Mouse (Mus musculus) heart, embryonic 16.5 days (tissue): Measurements from ENCODE around the gene Lrrc4b. TPM values are rescaled to one million over a fixed set of nuclear protein-coding genes. Genes with fewer than 3 reads are reported as not detected.

Source experiments
- ATAC-seq: fragments of 200-750 bp; cut with Nextera tagmentation; replicated peaks from 2 replicates; pipeline ENCODE4 v1.8.0; 2017; ENCODE audit warnings: moderate number of reproducible peaks; ENCODE audit not compliant: insufficient read depth, low FRiP score; ENCODE audit errors: extremely low read depth
- H3K27ac ChIP-seq: fragments of 300-500 bp; sonication (generic); 2 replicates; pipeline ENCODE4 v1.5.1; 2014; ENCODE audit warnings: mild to moderate bottlenecking, low read length, control low read depth, moderate library complexity
- H3K27me3 ChIP-seq: fragments of 300-500 bp; sonication (generic); 2 replicates; pipeline ENCODE4 v1.6.1; 2014; ENCODE audit warnings: low read length, mixed read lengths; ENCODE audit not compliant: control insufficient read depth, insufficient read depth
- H3K36me3 ChIP-seq: fragments of 300-500 bp; sonication (generic); 2 replicates; pipeline ENCODE4 v1.6.1; 2014; ENCODE audit not compliant: control insufficient read depth, insufficient read depth
- H3K4me1 ChIP-seq: fragments of 300-500 bp; sonication (generic); 2 replicates; pipeline ENCODE4 v1.6.1; 2014; ENCODE audit warnings: low read length, mixed read lengths; ENCODE audit not compliant: control insufficient read depth, insufficient read depth
- H3K4me2 ChIP-seq: fragments of 300-500 bp; sonication (generic); 2 replicates; pipeline ENCODE4 v1.6.1; 2014; ENCODE audit warnings: low read depth, mild to moderate bottlenecking, control low read depth, low read length
- H3K4me3 ChIP-seq: fragments of 300-500 bp; sonication (generic); 2 replicates; pipeline ENCODE4 v1.5.1; 2014; ENCODE audit warnings: mild to moderate bottlenecking, control low read depth, low read length
- H3K9ac ChIP-seq: fragments of 300-500 bp; sonication (generic); 2 replicates; pipeline ENCODE4 v1.6.1; 2014; ENCODE audit warnings: low read length, control low read depth
- H3K9me3 ChIP-seq: fragments of 300-500 bp; sonication (generic); replicated peaks from 2 replicates; pipeline ENCODE4 v1.6.1; 2016; ENCODE audit warnings: low read length; ENCODE audit not compliant: control insufficient read depth
- WGBS: fragments of 180-500 bp; shearing (Covaris S2); extraction: QIAGEN DNeasy Blood & Tissue Kit; methylation state at CpG from one replicate; pipeline ENCODE4 v1.1.7; 2014; 5-methylcytosine and 5-hydroxymethylcytosine counted together
- polyA plus RNA-seq: library from polyadenylated mRNA; unstranded; fragments of >200 nt; fragmentation: Nextera tagmentation; extraction: Ambion mirVana; gene quantifications from 2 replicates; pipeline ENCODE4 v1.2.1, GENCODE M21; 2015

Lrrc4b gene
- polyA plus RNA-seq, 1 experiment from 2014 or later, result 1.2 TPM

DNA sequence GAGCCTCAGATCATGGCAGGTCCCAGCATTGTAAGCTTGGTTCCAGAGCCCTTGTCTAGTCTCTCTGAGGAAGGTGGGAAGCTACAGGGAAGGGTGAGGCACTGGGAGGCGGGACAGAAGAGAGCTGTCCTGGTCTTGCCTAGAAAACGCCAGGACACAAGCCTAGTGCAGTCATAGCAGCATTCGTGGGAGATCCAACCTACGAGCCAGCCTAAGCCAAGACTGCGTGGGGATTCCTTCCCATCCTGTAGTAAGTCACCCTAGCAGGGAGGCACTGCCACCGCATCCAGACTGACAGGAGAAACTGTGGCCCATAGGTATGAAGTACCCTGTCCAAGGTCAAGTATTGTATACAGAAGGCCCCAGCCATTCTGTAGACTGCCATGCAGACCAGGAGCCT lies 3.7 kb downstream of the Lrrc4b start:
- Histone ChIP-seq H3K4me3 (no peak overlapping the region), H3K36me3 (no peaks in the 10 kb centered on the region), H3K9me3 (no peaks in the 10 kb centered on the region), H3K4me1 (peaks cover 7% of the 10 kb centered on the region; the same call in 1 of the 2 replicates), H3K4me2 (no peak overlapping the region), H3K27ac (no peak overlapping the region), H3K9ac (no peak overlapping the region), H3K27me3 (peaks cover 51% of the 10 kb centered on the region)
- WGBS, result 61% methylated on average over 6 of the region's 6 CpGs
- no peak for ATAC-seq

DNA sequence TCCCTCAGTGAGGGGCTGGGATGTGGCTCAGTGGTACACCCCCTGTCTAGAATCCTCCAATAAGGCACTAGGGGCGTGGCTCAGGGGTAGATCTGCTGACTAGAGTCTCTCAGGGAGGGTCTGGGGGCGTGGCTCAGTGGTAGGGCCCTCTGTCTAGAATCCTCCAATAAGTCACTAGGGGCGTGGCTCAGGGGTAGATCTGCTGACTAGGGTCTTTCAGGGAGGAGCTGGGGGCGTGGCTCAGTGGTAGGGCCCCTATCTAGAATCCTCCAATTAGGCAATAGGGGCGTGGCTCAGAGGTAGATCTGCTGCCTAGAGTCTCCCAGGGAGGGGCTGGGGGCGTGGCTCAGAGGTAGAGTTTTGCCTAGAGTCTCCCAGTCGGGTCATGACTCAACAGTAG lies 4.6 kb downstream of the Lrrc4b start:
- Histone ChIP-seq H3K4me2 (no peak overlapping the region), H3K4me3 (no peak overlapping the region), H3K27ac (no peak overlapping the region), H3K9me3 (no peaks in the 10 kb centered on the region), H3K4me1 (peaks cover 5% of the 10 kb centered on the region; the same call in 1 of the 2 replicates), H3K36me3 (no peaks in the 10 kb centered on the region), H3K27me3 (peaks cover 46% of the 10 kb centered on the region), H3K9ac (no peak overlapping the region)
- WGBS, result 3% methylated on average over 7 of the region's 7 CpGs
- ATAC-seq, result no peak

DNA sequence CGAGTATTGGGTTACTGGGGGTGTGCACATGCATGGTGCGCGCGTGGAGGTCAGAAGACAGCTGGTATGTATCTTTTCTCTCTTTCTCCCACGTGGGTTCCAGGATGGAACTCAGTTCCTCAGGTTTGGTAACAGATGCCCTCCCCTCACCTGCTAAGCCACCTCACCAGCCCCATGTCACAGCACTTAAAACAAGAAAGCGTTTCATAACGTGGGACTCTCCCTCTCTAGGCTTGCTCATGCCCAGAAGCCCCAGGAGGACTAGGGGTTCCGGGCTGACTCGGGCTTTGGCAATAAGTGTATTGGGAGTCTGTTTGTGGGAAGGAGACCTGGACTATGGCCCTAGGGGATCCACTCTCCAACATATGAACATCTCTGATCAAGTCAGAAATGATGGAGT lies 5.3 kb downstream of the Lrrc4b start:
- no peak overlapping the region for H3K4me3 ChIP-seq
- no peaks in the 10 kb centered on the region for H3K36me3 ChIP-seq
- peaks cover 43% of the 10 kb centered on the region for H3K27me3 ChIP-seq
- no peak overlapping the region for H3K9ac ChIP-seq
- H3K4me1 ChIP-seq, result peaks cover 4% of the 10 kb centered on the region; the same call in 1 of the 2 replicates
- ATAC-seq, result no peak
- 68% methylated on average over 9 of the region's 9 CpGs for WGBS
- H3K9me3 ChIP-seq, result no peaks in the 10 kb centered on the region
- no peak overlapping the region for H3K4me2 ChIP-seq
- H3K27ac ChIP-seq, result no peak overlapping the region

DNA sequence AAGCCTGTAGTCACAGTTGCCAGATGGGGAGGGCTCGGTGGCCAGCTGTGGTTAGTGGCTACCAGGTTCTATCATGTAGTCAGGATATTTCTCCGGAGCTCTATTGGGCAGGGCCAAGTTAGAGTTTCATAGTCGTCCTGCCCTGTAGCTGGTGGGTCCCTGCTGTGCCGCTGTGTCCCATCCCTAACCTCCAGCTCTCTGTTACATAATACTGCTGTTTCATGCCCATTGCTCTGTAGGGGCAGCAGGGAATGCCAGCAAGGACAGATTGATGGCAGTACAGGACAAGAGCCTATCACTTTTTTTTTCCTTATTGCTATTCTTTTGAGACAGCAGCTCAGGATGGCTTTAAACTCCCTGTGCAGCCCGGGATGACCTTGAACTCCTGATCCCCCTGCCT lies 7.0 kb downstream of the Lrrc4b start:
- H3K4me3 ChIP-seq, result no peak overlapping the region
- 61% methylated on average over 5 of the region's 5 CpGs for WGBS

DNA sequence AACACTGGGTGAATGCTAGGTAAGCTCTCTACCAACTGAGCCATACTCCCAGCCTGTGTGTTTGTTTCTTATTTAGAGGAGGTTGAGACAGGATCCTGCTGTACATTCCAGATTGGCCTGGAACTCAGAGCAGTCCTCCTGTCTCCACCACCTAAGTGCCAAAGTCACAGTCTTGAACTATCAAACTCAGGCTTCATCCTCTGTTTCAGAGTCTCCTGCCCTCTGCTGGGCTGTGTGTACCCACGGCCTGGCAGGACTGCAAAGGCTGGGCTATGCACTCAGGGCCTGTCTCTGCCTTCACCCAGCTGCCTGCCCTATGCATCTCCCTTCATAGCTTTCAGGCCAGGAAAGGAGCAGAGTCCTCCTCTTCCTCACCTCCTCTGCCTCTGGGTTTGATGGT lies 7.4 kb downstream of the Lrrc4b start:
- no peaks in the 10 kb centered on the region for H3K4me1 ChIP-seq
- H3K27ac ChIP-seq, result no peak overlapping the region
- H3K27me3 ChIP-seq, result peaks cover 34% of the 10 kb centered on the region
- no peaks in the 10 kb centered on the region for H3K9me3 ChIP-seq
- no peak for ATAC-seq
- H3K4me3 ChIP-seq, result no peak overlapping the region
- H3K4me2 ChIP-seq, result no peak overlapping the region
- WGBS, result 6% methylated on average over 1 of the region's 1 CpGs
- no peak overlapping the region for H3K9ac ChIP-seq
- H3K36me3 ChIP-seq, result no peaks in the 10 kb centered on the region

More for the DNA sequence above, 7.0 kb downstream of the Lrrc4b start:
- no peak overlapping the region for H3K27ac ChIP-seq
- no peak for ATAC-seq
- H3K27me3 ChIP-seq, result peaks cover 34% of the 10 kb centered on the region
- H3K9ac ChIP-seq, result no peak overlapping the region
- no peaks in the 10 kb centered on the region for H3K36me3 ChIP-seq
- no peaks in the 10 kb centered on the region for H3K4me1 ChIP-seq
- no peak overlapping the region for H3K4me2 ChIP-seq
- H3K9me3 ChIP-seq, result no peaks in the 10 kb centered on the region

DNA sequence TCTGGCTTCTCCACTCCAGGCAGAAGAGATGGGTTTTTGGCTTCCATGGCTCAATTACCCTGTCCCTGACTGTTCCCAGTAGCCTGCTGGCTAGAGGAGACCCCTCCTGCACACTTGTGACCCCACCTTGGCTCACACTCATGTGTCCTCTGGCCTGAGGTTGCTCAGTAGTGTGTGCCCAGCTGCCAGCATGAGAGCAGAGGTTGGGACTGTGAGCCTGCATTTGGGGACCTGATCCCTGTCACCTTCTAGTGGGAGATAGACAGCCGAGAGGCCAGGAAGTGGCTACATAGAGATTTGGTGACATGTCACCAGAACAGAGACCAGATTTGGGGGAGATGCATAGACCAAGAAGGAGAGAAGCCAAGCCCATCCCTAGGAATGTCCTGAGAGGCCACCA lies 8.4 kb downstream of the Lrrc4b start:
- H3K4me1 ChIP-seq, result no peaks in the 10 kb centered on the region
- 66% methylated on average over 1 of the region's 1 CpGs for WGBS
- no peaks in the 10 kb centered on the region for H3K36me3 ChIP-seq
- no peak for ATAC-seq
- no peak overlapping the region for H3K4me2 ChIP-seq
- no peak overlapping the region for H3K27ac ChIP-seq
- H3K4me3 ChIP-seq, result no peak overlapping the region
- peaks cover 36% of the 10 kb centered on the region for H3K27me3 ChIP-seq
- no peaks in the 10 kb centered on the region for H3K9me3 ChIP-seq
- no peak overlapping the region for H3K9ac ChIP-seq

DNA sequence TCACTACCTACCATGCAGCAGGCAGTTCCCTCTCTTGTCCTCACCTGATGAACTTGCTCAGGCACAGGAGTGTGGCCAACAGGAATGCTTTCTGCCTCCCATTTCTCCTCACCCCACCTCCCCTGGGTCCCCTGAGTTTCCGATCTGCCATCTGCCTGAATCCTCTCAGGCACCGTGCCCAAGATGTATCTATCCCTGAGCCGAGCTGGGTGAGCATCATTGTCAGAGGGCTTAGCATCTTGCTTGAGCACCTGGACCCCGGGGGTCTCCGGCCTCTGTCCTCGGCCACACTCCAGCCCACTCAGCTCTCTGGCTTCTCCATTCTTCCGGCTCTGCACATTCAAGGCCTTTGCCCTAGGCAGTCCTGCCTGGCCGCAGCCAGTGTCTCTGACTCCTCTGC lies 9.1 kb downstream of the Lrrc4b start:
- Histone ChIP-seq H3K27ac (no peak overlapping the region), H3K4me1 (no peaks in the 10 kb centered on the region), H3K9me3 (no peaks in the 10 kb centered on the region), H3K9ac (no peak overlapping the region), H3K27me3 (peaks cover 38% of the 10 kb centered on the region), H3K4me3 (no peak overlapping the region), H3K4me2 (no peak overlapping the region), H3K36me3 (no peaks in the 10 kb centered on the region)
- 74% methylated on average over 8 of the region's 8 CpGs for WGBS
- no peak for ATAC-seq

DNA sequence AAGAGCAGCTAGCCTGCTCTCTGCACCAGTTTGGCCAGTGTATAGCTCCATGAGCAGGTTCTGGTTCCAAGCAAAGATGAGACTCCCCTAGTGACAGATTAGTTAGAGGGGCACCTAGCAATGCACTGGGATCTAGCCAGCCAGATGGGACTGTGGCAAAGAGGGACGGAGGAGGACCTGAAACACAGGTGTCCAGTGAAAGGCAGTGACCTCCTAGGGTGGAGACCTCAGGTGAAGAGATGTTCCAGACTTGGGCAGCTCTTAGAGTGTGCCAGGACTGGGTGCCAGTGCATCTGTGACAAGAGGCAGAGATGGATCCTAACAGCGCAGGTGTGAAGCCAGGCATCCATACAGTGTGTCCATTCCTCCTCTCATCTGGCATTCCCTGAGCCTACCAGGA lies 10.9 kb downstream of the Lrrc4b start:
- H3K4me1 ChIP-seq, result peaks cover 10% of the 10 kb centered on the region; the same call in 1 of the 2 replicates
- WGBS, result 71% methylated on average over 2 of the region's 2 CpGs
- no peak overlapping the region for H3K4me2 ChIP-seq
- no peaks in the 10 kb centered on the region for H3K36me3 ChIP-seq
- H3K9ac ChIP-seq, result no peak overlapping the region
- no peak overlapping the region for H3K4me3 ChIP-seq
- peaks cover 42% of the 10 kb centered on the region for H3K27me3 ChIP-seq
- no peaks in the 10 kb centered on the region for H3K9me3 ChIP-seq
- ATAC-seq, result no peak
- H3K27ac ChIP-seq, result no peak overlapping the region

DNA sequence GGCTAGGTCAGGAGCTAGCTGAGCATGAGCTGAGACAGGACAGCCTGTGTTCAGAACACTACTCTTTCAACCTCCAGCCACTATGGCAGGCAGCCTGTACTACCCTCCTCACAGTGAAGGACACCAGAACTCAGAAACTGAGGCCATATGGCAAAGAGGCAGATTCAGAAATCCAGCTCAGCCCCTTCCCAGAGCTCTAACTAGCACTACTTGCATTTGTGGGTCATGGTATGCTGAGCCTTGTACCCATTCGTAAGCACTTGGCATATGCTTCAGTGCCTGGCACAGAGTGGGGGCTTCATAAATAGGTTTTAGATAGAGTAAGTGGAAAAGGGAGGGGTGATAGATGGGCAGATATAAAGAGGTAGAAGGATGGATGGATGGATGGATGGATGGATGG lies 11.7 kb downstream of the Lrrc4b start:
- H3K9me3 ChIP-seq, result no peaks in the 10 kb centered on the region
- H3K4me1 ChIP-seq, result peaks cover 18% of the 10 kb centered on the region
- H3K36me3 ChIP-seq, result no peaks in the 10 kb centered on the region
- no peak overlapping the region for H3K4me3 ChIP-seq
- no peak overlapping the region for H3K4me2 ChIP-seq
- no peak for ATAC-seq
- no peak overlapping the region for H3K27ac ChIP-seq
- peaks cover 46% of the 10 kb centered on the region for H3K27me3 ChIP-seq
- WGBS, result 90% methylated on average over 1 of the region's 1 CpGs
- H3K9ac ChIP-seq, result no peak overlapping the region

DNA sequence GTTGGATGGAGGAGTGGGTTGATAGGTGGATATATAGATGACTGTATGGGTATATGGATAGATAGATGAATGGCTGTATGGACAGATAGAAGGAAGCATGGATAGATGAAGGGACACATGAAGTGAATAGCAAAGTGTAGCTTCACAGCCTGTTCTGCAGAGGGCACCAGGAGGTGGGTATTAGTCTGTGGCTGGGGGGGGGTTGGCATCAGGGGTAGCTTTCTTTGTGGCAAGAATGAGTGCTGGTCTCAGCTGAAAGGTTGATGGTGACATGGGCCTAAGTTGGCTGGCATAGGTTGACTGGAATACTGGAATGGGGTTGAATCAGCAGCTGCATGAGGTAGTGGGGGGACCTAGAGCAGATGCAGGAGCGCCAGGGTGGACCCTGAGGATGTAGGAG lies 12.4 kb downstream of the Lrrc4b start:
- Histone ChIP-seq H3K4me3 (no peak overlapping the region; the same call in 1 of the 2 replicates), H3K4me1 (peaks cover 25% of the 10 kb centered on the region), H3K36me3 (no peaks in the 10 kb centered on the region), H3K27me3 (peaks cover 52% of the 10 kb centered on the region), H3K27ac (no peak overlapping the region), H3K9me3 (no peaks in the 10 kb centered on the region), H3K9ac (no peak overlapping the region), H3K4me2 (peak overlapping the region; percentile 69; the same call in 1 of the 2 replicates)
- 7% methylated on average over 1 of the region's 1 CpGs for WGBS
- no peak for ATAC-seq
